8 mouse cellular contexts compared by ENCODE assay signal in genomic region chr7:109960613-109961154, GRCm38 (mm10). TPM values are rescaled to one million over a fixed set of nuclear protein-coding genes. Genes with fewer than 3 reads are reported as not detected.
A peak's percentile ranks its signal among the peaks of the same experiment; 100 is the strongest.
DNase-seq lines count a peak whose midpoint lies in the region; ATAC-seq and TF ChIP-seq lines count a peak whose summit lies in the region.

No protein-coding gene starts in this region.

- H3K27ac ChIP-seq in heart, postnatal 0 days (ENCODE audit: low read depth), result peak overlapping the region; percentile 93
- H3K27ac ChIP-seq in MEL (ENCODE audit: control insufficient read depth, low read depth, low read length), result peak overlapping the region; percentile 22
- H3K27ac ChIP-seq in forebrain, postnatal 0 days (ENCODE audit: low read depth, low read length), result peak overlapping the region; percentile 80
- H3K27ac ChIP-seq in midbrain, embryonic 10.5 days (replicated peaks), result peak overlapping the region; percentile 97

- no peak for TF ChIP-seq CTCF in heart, postnatal 0 days (IDR thresholded peaks at IDR 0.05; ENCODE audit: low read depth)
- no peak for TF ChIP-seq CTCF in MEL (IDR thresholded peaks at IDR 0.05 in 2 of 3, conservative IDR thresholded peaks at IDR 0.05 in 1 of 3; ENCODE audit: control insufficient read depth in 1 of 3, insufficient read depth in 1 of 3, low read depth in 2 of 3, low read length in 3 of 3, poor library complexity in 1 of 3, severe bottlenecking in 1 of 3)
- no peak for TF ChIP-seq CTCF in forebrain, postnatal 0 days (IDR thresholded peaks at IDR 0.05; ENCODE audit: low read depth)

- H3K4me1 ChIP-seq in heart, postnatal 0 days (ENCODE audit: control insufficient read depth, insufficient read depth), result peaks cover 15% of the 10 kb centered on the region
- peaks cover 9 to 18% of the 10 kb centered on the region in 2 experiments for H3K4me1 ChIP-seq in MEL (ENCODE audit: control insufficient read depth in 1 of 2, insufficient read depth in 2 of 2, low read length in 2 of 2)
- H3K4me1 ChIP-seq in forebrain, postnatal 0 days (ENCODE audit: insufficient read depth), result peaks cover 16% of the 10 kb centered on the region
- peaks cover 34% of the 10 kb centered on the region for H3K4me1 ChIP-seq in midbrain, embryonic 10.5 days

- H3K79me2 ChIP-seq in MEL (ENCODE audit: control insufficient read depth, insufficient read depth, low read length, poor library complexity), result peaks cover 30% of the 10 kb centered on the region

- H3K4me3 ChIP-seq in heart, postnatal 0 days (ENCODE audit: low read depth, low read length), result peak overlapping the region; percentile 80
- H3K4me3 ChIP-seq in MEL (ENCODE audit: control insufficient read depth in 1 of 2, insufficient read depth in 1 of 2, low read depth in 2 of 2, low read length in 2 of 2), result peak overlapping the region; percentile 76 to 77
- peak overlapping the region; percentile 93 for H3K4me3 ChIP-seq in forebrain, postnatal 0 days (ENCODE audit: low read depth, low read length)
- H3K4me3 ChIP-seq in midbrain, embryonic 10.5 days, result peak overlapping the region; percentile 90

- DNase-seq in heart, postnatal 0 days (ENCODE audit: low spot score), result no peak
- no peak for DNase-seq in heart, postnatal 25 days (ENCODE audit: low spot score)
- DNase-seq in MEL (ENCODE audit: low read depth, low spot score), result no peak
- DNase-seq in forebrain, postnatal 0 days, result no peak
- no peak for DNase-seq in midbrain, embryonic 10.5 days (ENCODE audit: low spot score)
- no peak for DNase-seq in thymus, postnatal 25 days
- DNase-seq in testis, postnatal 10 days (ENCODE audit: low spot score), result no peak

- peak overlapping the region; percentile 83 for H3K4me2 ChIP-seq in heart, postnatal 0 days (ENCODE audit: low read depth, low read length)
- peak overlapping the region; percentile 51 for H3K4me2 ChIP-seq in forebrain, postnatal 0 days (ENCODE audit: low read depth)

- intact Hi-C loops in heart, postnatal 25 days (cut with DNase I), result no loop called here

- TF ChIP-seq EP300 in heart, postnatal 0 days (IDR thresholded peaks at IDR 0.05; ENCODE audit: low read depth), result no peak
- TF ChIP-seq EP300 in MEL (IDR thresholded peaks at IDR 0.05; ENCODE audit: low read depth in 1 of 2, low read length in 2 of 2), result no peak

- TF ChIP-seq POLR2A in MEL (IDR thresholded peaks at IDR 0.05; ENCODE audit: control insufficient read depth in 1 of 2, insufficient read depth in 1 of 2, low read depth in 1 of 2, low read length in 2 of 2, poor library complexity in 1 of 2), result no peak

- WGBS in heart, postnatal 0 days, result 11% methylated on average over 13 of the region's 13 CpGs
- WGBS in forebrain, postnatal 0 days, result 8% methylated on average over 13 of the region's 13 CpGs
- 6% methylated on average over 13 of the region's 13 CpGs for WGBS in midbrain, embryonic 10.5 days

- no peaks in the 10 kb centered on the region for H3K9me3 ChIP-seq in heart, postnatal 0 days (replicated peaks; ENCODE audit: control insufficient read depth, low read length)
- no peaks in the 10 kb centered on the region for H3K9me3 ChIP-seq in MEL (replicated peaks; ENCODE audit: insufficient read depth, low read length)
- H3K9me3 ChIP-seq in forebrain, postnatal 0 days (ENCODE audit: low read length), result no peaks in the 10 kb centered on the region
- peaks cover 7% of the 10 kb centered on the region; the same call in 1 of the 2 replicates for H3K9me3 ChIP-seq in midbrain, embryonic 10.5 days (replicated peaks)

- H3K27me3 ChIP-seq in heart, postnatal 0 days (ENCODE audit: control insufficient read depth, insufficient read depth, low read length), result no peaks in the 10 kb centered on the region
- no peaks in the 10 kb centered on the region for H3K27me3 ChIP-seq in MEL (ENCODE audit: control insufficient read depth in 1 of 2, insufficient read depth in 2 of 2, low read length in 2 of 2)
- no peaks in the 10 kb centered on the region for H3K27me3 ChIP-seq in forebrain, postnatal 0 days (ENCODE audit: insufficient read depth, low read length)
- peaks cover 10% of the 10 kb centered on the region; the same call in 1 of the 2 replicates for H3K27me3 ChIP-seq in midbrain, embryonic 10.5 days (ENCODE audit: low read depth, poor library complexity, severe bottlenecking)

- no peak for ATAC-seq in heart, postnatal 0 days (ENCODE audit: insufficient read depth, low read depth)
- peak; percentile 72 for ATAC-seq in forebrain, postnatal 0 days
- ATAC-seq in megakaryocyte-erythroid progenitor cell, adult 5-6 weeks (replicated peaks; ENCODE audit: low FRiP score, low TSS enrichment, poor library complexity, severe bottlenecking), result no peak; the same call in 1 of the 2 replicates

- H3K36me3 ChIP-seq in heart, postnatal 0 days (replicated peaks; ENCODE audit: control insufficient read depth, insufficient read depth, low read length), result no peaks in the 10 kb centered on the region
- peaks cover 0 to 26% of the 10 kb centered on the region in 2 experiments; a peak in 2 of 4 replicates for H3K36me3 ChIP-seq in MEL (ENCODE audit: control insufficient read depth in 1 of 2, insufficient read depth in 2 of 2, low read length in 2 of 2)
- no peaks in the 10 kb centered on the region for H3K36me3 ChIP-seq in forebrain, postnatal 0 days (ENCODE audit: insufficient read depth)
- H3K36me3 ChIP-seq in midbrain, embryonic 10.5 days, result no peaks in the 10 kb centered on the region

- TF ChIP-seq RAD21 in MEL (IDR thresholded peaks at IDR 0.05; ENCODE audit: low read depth, low read length), result no peak

- peak overlapping the region; percentile 87 for H3K9ac ChIP-seq in heart, postnatal 0 days (replicated peaks; ENCODE audit: low read depth, low read length)
- peak overlapping the region; percentile 85 for H3K9ac ChIP-seq in MEL (ENCODE audit: control insufficient read depth, low read depth, low read length, poor library complexity, severe bottlenecking)
- peak overlapping the region; percentile 90 for H3K9ac ChIP-seq in forebrain, postnatal 0 days

TF ChIP-seq in MEL, 35 proteins besides CTCF, POLR2A, EP300 and RAD21:
- TF ChIP-seq BHLHE40 (IDR thresholded peaks at IDR 0.05; ENCODE audit: borderline replicate concordance, low read depth, low read length), result 0 out of 2 replicates have a peak, but pooled peaks have one; percentile 1
- TF ChIP-seq ELF1 (IDR thresholded peaks at IDR 0.05; ENCODE audit: low read depth, low read length), result no peak
- 0 out of 2 replicates have a peak, but pooled peaks have one; percentile 10 for TF ChIP-seq ZMIZ1 (IDR thresholded peaks at IDR 0.05; ENCODE audit: low read depth, low read length)
- no peak for TF ChIP-seq GABPA (IDR thresholded peaks at IDR 0.05; ENCODE audit: low read depth, low read length)
- no peak for TF ChIP-seq MAZ (IDR thresholded peaks at IDR 0.05; ENCODE audit: low read depth, low read length)

RNA-seq across cellular contexts. Expression of gene Dennd5a, which starts 0.4 kb away (rescaled TPM):
- total RNA-seq in heart, postnatal 0 days (2014; rRNA removed; ENCODE audit: low replicate concordance), result 171 and 205 TPM in 2 replicates
- 31.1 and 34.6 TPM in 2 replicates for polyA plus RNA-seq in heart, postnatal 0 days (2015; fragmentation: Nextera tagmentation; extraction: Ambion mirVana)
- total RNA-seq in heart, postnatal 25 days (2021), result 100 to 1,000 TPM; 144 to 148 TPM
- total RNA-seq in MEL (2012; rRNA removed), result 33.1 and 40.5 TPM in 2 replicates
- 10 to 100 TPM; 64.4 to 78.8 TPM for polyA plus RNA-seq in MEL (2012; ENCODE audit: insufficient read depth in 1 of 2, insufficient read length in 2 of 2, low read depth in 1 of 2, low replicate concordance in 2 of 2, missing spikeins in 1 of 2)
- 144 and 156 TPM in 2 replicates for total RNA-seq in forebrain, postnatal 0 days (2014; rRNA removed)
- polyA plus RNA-seq in forebrain, postnatal 0 days (2015; fragmentation: Nextera tagmentation; extraction: Ambion mirVana), result 24.0 and 28.0 TPM in 2 replicates
- polyA plus RNA-seq in midbrain, embryonic 10.5 days (2016; fragmentation: Nextera tagmentation; extraction: Ambion mirVana), result 30.2 and 35.4 TPM in 2 replicates
- 46.2 and 48.5 TPM in 2 replicates for total RNA-seq in megakaryocyte-erythroid progenitor cell, adult 5-6 weeks (2014; fragmentation: Nextera tagmentation)
- 41.6 and 54.4 TPM in 2 replicates for total RNA-seq in megakaryocyte-erythroid progenitor cell, adult 5-6 weeks (2017)

RNA-seq across cellular contexts. Expression of gene Tmem41b, which starts 26.0 kb away (rescaled TPM):
- total RNA-seq in heart, postnatal 0 days (2014; rRNA removed; ENCODE audit: low replicate concordance), result 66.4 and 93.7 TPM in 2 replicates
- polyA plus RNA-seq in heart, postnatal 0 days (2015; fragmentation: Nextera tagmentation; extraction: Ambion mirVana), result 63.7 and 64.8 TPM in 2 replicates
- 10 to 100 TPM; 45.8 to 56.8 TPM for total RNA-seq in heart, postnatal 25 days (2021)
- 80.6 and 86.9 TPM in 2 replicates for total RNA-seq in MEL (2012; rRNA removed)
- 10 to 100 TPM in 1 of 2 experiments, not detected in 1; 45.9 TPM for polyA plus RNA-seq in MEL (2012; ENCODE audit: insufficient read depth in 1 of 2, insufficient read length in 2 of 2, low read depth in 1 of 2, low replicate concordance in 2 of 2, missing spikeins in 1 of 2)
- total RNA-seq in forebrain, postnatal 0 days (2014; rRNA removed), result 48.6 and 63.2 TPM in 2 replicates
- 38.6 and 46.4 TPM in 2 replicates for polyA plus RNA-seq in forebrain, postnatal 0 days (2015; fragmentation: Nextera tagmentation; extraction: Ambion mirVana)
- polyA plus RNA-seq in midbrain, embryonic 10.5 days (2016; fragmentation: Nextera tagmentation; extraction: Ambion mirVana), result 74.6 and 76.8 TPM in 2 replicates
- total RNA-seq in megakaryocyte-erythroid progenitor cell, adult 5-6 weeks (2014; fragmentation: Nextera tagmentation), result 42.8 and 47.7 TPM in 2 replicates
- 42.9 and 59.7 TPM in 2 replicates for total RNA-seq in megakaryocyte-erythroid progenitor cell, adult 5-6 weeks (2017)

RNA-seq across cellular contexts. Expression of gene Ipo7, which starts 57.4 kb away (rescaled TPM):
- total RNA-seq in heart, postnatal 0 days (2014; rRNA removed; ENCODE audit: low replicate concordance), result 72.6 and 85.5 TPM in 2 replicates
- polyA plus RNA-seq in heart, postnatal 0 days (2015; fragmentation: Nextera tagmentation; extraction: Ambion mirVana), result 24.0 and 24.3 TPM in 2 replicates
- 100 to 1,000 TPM in 1 of 2 experiments, 10 to 100 TPM in 1; 98.6 to 101 TPM for total RNA-seq in heart, postnatal 25 days (2021)
- 139 and 145 TPM in 2 replicates for total RNA-seq in MEL (2012; rRNA removed)
- polyA plus RNA-seq in MEL (2012; ENCODE audit: insufficient read depth in 1 of 2, insufficient read length in 2 of 2, low read depth in 1 of 2, low replicate concordance in 2 of 2, missing spikeins in 1 of 2), result 100 to 1,000 TPM; 111 to 172 TPM
- 88.0 and 97.9 TPM in 2 replicates for total RNA-seq in forebrain, postnatal 0 days (2014; rRNA removed)
- 21.7 and 26.5 TPM in 2 replicates for polyA plus RNA-seq in forebrain, postnatal 0 days (2015; fragmentation: Nextera tagmentation; extraction: Ambion mirVana)
- polyA plus RNA-seq in midbrain, embryonic 10.5 days (2016; fragmentation: Nextera tagmentation; extraction: Ambion mirVana), result 53.4 and 54.1 TPM in 2 replicates
- total RNA-seq in megakaryocyte-erythroid progenitor cell, adult 5-6 weeks (2014; fragmentation: Nextera tagmentation), result 96.2 and 126 TPM in 2 replicates
- 252 and 297 TPM in 2 replicates for total RNA-seq in megakaryocyte-erythroid progenitor cell, adult 5-6 weeks (2017)

Comparison
In these comparisons a context has a peak if more than half of its experiments do, and no peak if none do; other contexts are left out.
1. H3K27ac ChIP-seq: peak in every context shown above with its lines; median percentile 97 in midbrain, embryonic 10.5 days; 93 in heart, postnatal 0 days; 80 in forebrain, postnatal 0 days; 22 in MEL.